Mouse (Mus musculus): ENCODE measurements at regions not wholly inside any gene's neighbourhood (a gene's known extent, or its start where the extent isn't known, plus 50 kb on each side); places are given as distances from the start of the nearest gene placed in this dataset.

- no peak for DNase-seq (ENCODE audit: low spot score in 2 of 2)
These were observed 76.8 kb upstream of the Crbn start for GRCm38 (mm10) chr6:106876690-106877089.

GRCm38 (mm10) chr6:106891879-106892638 is 92.2 kb upstream of the Crbn start:
- no peak for DNase-seq (ENCODE audit: low spot score in 2 of 2)

GRCm38 (mm10) chr6:106892639-106892934 is 92.7 kb upstream of the Crbn start:
- DNase-seq (ENCODE audit: low spot score in 2 of 2): no peak

- DNase-seq (ENCODE audit: low spot score in 2 of 2): no peak
These were observed 104.2 kb upstream of the Crbn start for GRCm38 (mm10) chr6:106903953-106904683.

DNA sequence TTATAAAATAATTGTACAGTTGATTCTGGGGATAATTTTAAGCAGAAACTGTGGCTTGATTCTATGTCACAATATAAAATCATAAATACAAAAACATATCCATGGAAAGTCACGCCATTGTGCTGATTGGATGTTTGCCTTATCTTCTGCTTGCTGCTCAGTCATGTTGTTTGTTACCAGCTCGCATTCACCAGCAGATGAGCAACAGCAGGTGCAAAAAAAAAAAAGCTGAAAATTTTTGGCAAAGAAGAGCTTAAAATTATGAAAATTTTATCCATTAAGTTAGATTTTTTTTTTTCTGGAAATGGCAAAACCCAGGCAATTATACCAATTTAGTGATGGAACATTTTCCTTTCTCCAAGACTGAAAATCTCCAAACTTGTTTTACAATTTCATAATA is 115.2 kb upstream of the Crbn start:
- DNase-seq (ENCODE audit: low spot score in 2 of 2): no peak

GRCm38 (mm10) chr6:106916683-106917289 is 116.9 kb upstream of the Crbn start:
- DNase-seq (ENCODE audit: low spot score in 2 of 2): no peak

DNA sequence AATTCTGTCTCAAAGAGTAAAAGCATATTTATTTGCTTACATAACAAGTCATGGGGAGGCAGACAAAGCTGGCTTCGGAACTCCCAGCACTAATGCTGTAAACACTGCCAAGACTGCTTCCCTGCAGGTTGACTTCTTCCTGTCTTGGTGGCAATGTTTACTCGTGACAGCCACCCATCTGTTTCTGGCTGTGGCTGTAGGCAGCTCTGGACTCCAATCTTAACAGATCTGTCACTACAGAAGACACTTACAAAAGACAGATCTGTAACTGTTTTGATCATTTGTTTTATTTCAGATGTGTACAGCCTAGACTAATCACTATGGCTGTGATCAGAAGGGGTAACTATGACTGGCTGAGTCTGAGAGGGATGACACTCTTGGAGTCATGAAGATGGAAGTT is 121.1 kb upstream of the Crbn start:
- no peak for DNase-seq (ENCODE audit: low spot score in 2 of 2)

- no peak for DNase-seq (ENCODE audit: low spot score in 2 of 2)
These were observed 125.6 kb upstream of the Crbn start for GRCm38 (mm10) chr6:106925486-106925885.

DNA sequence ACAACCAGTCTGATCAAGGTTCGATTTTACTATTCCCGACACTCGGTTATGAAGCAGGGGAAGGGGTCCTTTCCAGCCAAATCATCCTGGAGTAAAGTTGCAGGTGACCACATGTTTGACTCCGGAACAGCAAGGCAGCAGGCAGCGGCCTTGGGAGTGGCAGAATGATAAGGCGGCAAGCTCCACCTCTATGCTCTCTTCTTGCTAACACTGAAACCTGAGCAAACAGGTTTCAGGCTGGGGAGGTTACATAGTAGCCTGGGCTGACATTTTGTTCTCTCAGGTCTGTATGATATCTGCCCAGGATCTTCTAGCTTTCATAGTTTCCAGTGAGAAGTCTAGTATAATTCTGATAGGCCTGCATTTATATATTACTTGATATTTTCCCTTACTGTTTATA is 133.7 kb upstream of the Crbn start:
- DNase-seq (ENCODE audit: low spot score in 2 of 2): no peak

DNA sequence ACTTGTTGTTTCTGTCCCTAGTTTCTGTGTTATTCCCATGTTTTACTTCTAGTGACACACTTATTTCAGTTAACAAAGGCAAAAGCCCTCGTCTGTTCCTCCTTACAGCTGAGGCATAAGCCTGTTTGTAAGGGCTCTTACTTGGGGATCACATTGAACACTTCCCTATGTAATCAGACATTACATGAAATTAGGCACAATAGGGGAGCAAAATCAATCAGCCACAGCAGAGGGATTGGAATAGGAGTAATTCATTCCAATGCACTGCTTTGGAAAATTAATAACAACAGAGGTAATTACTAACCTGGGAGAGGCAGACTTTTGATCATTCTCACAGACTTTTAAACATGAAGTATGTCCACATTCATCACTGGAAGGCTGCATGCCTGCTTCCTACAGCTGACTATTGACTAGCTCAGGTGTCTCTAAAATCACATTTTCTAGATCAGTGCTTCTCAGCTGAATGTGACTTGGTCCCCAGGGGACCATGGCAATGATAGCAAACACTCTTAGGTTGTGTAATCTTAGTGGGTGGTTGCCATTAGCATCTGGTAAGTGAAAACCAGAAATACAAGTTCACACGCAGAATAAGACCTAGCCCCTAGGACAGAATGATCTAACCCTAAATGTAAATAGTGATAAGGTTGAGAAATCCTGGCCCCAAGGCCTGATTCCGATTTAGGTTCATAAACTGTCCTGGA is 146.5 kb upstream of the Crbn start:
- no peak for DNase-seq (ENCODE audit: low spot score in 2 of 2)

DNA sequence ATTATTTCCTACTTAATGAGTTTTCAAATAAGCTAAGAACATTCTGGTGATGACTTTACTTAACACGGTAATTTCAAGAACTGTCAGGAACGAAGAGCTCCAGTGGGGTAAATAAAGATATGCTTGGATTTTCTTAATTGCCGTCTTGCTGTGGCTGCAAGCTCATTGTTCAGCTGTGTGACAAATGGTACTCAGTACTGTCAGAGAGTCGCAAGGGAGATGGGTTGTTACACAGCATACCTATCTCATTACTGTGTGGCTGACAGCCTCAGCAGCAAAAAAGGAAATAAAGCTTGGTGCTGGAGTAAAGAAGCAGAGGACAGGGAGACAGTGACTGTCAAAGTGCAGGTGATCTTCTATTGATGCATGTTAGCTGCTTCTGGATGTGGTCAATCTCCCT is 151.0 kb upstream of the Crbn start:
- no peak for DNase-seq (ENCODE audit: low spot score in 2 of 2)

- no peak for DNase-seq (ENCODE audit: low spot score in 2 of 2)
These were observed 161.4 kb upstream of the Crbn start for GRCm38 (mm10) chr6:106961320-106961719.

DNA sequence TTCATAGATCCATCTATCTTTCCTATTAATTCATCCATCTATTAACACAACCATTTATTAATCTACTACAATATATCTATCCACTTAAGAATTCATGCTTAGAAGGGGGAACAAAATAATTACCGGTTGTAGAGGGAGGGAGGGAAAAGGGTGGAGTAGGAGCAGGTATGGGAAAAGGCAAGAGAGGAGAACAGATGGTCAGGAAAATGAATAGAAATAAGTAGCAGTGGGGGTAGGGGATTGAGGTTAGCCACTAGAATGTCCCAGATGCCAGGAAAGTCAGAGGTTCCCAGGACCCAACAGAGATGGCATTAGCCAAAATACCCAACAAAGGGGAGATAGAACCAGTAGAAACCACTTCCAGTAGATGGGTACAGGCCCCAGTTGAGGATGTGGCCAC is 164.5 kb upstream of the Crbn start:
- no peak for DNase-seq (ENCODE audit: low spot score in 2 of 2)

GRCm38 (mm10) chr6:106975439-106975838 is 175.6 kb upstream of the Crbn start:
- DNase-seq (ENCODE audit: low spot score in 2 of 2): no peak

- no peak for DNase-seq (ENCODE audit: low spot score in 2 of 2)
These were observed 178.8 kb upstream of the Crbn start for GRCm38 (mm10) chr6:106978721-106979120.

DNA sequence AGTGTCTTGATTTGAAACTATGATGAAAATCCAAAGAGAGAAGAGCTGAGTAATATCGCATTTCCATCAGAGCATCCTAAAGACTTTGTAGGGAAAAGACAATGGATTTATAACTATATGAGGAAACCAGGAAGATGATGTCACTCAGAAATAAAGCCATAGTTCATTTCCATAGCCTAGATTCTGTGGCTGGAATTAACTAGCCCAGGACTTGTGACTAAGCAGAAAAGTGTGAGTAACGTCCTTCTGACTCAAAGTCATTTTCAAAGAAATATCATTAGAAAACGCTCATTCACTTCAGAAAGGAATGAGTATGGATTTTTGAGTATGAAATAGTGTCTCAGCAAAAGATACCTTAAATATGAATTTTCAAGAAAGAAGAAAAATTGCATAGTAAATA is 179.9 kb upstream of the Crbn start:
- no peak for DNase-seq (ENCODE audit: low spot score in 2 of 2)

- no peak for DNase-seq (ENCODE audit: low spot score in 2 of 2)
These were observed 180.3 kb upstream of the Crbn start for GRCm38 (mm10) chr6:106980188-106980587.

- DNase-seq (ENCODE audit: low spot score in 2 of 2): no peak
These were observed 181.4 kb upstream of the Crbn start for GRCm38 (mm10) chr6:106981232-106981631.

- no peak for DNase-seq (ENCODE audit: low spot score in 2 of 2)
These were observed 185.4 kb upstream of the Crbn start for GRCm38 (mm10) chr6:106985132-106985801.

GRCm38 (mm10) chr6:106991586-106991985 is 191.7 kb upstream of the Crbn start:
- no peak for DNase-seq (ENCODE audit: low spot score in 2 of 2)

DNA sequence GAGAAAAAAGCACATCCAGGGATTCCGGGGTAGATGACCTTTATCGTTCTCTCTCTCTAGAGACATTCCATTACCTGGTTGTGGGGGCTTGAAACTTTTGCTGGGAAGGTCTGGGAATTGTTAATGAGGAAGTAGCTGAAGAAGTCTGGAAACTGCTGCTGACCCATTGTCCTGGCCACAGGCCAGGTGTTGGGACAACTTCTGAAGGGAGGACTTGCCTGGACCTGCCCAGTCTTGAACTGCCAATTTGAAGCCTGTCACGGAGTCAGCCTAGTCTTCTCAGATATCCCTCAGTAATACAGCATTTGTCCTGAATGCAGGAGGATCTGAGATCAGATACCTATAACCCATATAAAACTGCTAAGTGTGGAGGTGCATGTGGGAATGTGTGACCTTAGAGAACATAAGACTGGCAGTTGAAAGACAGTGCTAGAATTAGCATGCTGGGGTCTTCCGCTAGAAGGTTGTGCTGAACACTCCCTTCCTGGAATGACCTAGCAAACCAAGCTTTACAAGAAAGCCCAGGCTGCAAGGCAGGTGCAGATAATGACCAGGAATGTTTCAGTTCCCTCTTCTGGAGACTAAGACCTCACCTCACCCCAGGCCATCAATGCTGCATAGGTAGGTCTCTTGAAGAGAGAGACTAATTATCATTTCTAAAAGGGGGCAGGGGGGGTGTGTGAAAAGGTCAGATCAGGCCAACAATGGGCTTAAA is 204.7 kb upstream of the Crbn start:
- no peak for DNase-seq (ENCODE audit: low spot score in 2 of 2)

All from frontal cortex, postnatal 14 days (tissue).